Mouse (Mus musculus) lung, postnatal 0 days (tissue): Measurements from ENCODE around the gene Cacna2d3.

Source experiments
- CTCF ChIP-seq: IDR thresholded peaks from 2 replicates; pipeline ENCODE4 v1.5.1; 2016; ENCODE audit warnings: antibody characterized with exemption, mild to moderate bottlenecking
- EP300 ChIP-seq: IDR thresholded peaks from 2 replicates; pipeline ENCODE4 v1.6.1; 2016; ENCODE audit warnings: antibody characterized with exemption, mild to moderate bottlenecking, control low read depth

GRCm38 (mm10) chr14:29628213-29628612 lies 93.5 kb downstream of the Cacna2d3 start:
- TF ChIP-seq CTCF, result no peak
- TF ChIP-seq EP300, result no peak
